Mouse (Mus musculus): ENCODE measurements around the gene Grwd1. TPM values are rescaled to one million over a fixed set of nuclear protein-coding genes. Genes with fewer than 3 reads are reported as not detected.

Gene Grwd1
- polyA plus RNA-seq, 1 experiment: 11.4 TPM

DNA sequence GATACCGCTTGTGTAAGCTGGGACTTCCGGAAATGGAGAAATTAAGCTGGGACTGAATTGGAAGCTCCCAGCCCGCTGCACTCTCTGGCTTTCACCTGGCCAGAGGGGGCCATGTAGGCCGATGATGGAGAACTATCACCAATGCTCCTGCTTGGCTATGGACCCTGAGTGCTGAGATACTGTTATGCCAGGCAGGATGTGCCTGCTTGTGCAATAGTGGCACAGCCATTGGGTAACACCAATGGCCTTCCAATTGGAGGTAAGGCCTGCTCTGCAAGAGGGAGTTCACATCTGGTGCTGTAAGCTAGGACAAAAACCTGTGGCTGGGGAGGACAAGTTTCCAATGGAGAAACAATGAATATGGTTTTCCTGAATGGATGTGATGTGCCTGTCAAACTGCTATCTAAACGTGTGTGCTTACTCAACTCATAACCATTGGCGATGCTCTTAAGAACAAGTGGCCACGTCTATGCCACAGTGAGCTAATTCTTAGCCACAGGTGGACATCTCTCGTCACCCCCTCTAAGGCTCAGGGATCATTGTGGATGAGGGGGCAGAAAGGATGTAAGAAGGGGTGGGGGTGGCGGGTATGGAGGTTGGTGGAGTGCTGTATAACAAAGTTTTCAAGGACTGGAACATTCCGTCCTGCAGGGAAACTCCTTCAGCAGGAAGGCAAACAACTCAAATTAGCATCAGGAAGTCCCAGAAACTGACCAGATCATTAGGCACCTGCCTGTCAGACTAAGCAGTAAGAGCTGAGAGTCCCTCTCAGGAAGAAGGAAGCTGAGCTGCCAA, 12.4 kb upstream of the Grwd1 start:
- no peak for DNase-seq (ENCODE audit: low read depth)

DNA sequence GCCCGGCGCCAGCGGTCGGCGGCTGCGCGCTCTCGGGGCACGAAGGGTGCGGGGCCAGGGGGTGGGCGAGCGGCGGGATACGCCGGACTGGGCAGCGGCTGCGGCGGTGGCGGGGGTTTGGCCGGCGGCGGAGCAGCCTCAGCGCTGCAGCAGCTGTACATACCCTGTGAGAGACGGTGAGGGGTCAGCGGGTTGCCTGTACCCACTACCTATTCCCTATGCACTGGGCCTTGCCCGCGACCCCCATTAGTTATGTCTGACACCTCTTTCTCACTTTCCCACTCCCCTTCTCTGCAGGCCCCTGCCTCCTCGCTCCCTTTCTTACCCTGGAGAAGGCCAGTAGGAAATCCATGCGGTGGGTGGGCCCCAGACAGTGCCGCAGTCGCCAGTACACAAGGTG, 3.2 kb upstream of the Grwd1 start:
- no peak for DNase-seq (ENCODE audit: low read depth)

DNA sequence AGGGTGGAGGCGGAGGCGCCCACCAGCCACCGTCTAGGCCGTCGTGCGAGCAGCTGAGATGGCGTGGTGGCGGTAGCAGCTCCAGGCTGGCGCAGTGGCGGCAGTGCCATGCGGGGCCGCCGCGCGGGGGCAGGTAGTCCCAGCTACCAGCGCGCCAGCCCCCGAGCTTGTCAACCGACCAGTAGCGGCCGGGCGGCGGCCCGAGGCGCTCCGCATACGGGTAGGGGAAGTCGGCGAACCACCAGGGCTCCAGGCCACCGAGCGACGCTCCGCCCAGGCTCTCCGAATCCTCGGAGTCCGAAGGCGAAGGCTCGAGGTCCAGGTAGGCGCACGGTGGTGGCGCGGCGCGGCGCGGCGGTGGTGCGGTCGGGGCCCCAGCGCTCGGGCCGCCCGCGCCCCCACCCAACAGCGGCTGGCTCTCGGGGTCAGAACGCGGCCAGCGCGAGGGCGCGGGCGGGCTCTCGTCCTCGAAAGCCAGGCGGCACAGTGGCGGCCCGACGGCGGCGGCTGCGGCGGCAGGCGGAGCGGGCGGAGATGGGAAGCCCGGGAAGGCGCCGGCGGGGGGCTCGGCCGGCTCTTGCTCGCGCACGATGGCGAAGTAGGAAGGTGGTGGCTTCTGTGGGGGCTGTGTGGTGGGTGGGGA, 2.5 kb upstream of the Grwd1 start:
- DNase-seq (ENCODE audit: low read depth): no peak

DNA sequence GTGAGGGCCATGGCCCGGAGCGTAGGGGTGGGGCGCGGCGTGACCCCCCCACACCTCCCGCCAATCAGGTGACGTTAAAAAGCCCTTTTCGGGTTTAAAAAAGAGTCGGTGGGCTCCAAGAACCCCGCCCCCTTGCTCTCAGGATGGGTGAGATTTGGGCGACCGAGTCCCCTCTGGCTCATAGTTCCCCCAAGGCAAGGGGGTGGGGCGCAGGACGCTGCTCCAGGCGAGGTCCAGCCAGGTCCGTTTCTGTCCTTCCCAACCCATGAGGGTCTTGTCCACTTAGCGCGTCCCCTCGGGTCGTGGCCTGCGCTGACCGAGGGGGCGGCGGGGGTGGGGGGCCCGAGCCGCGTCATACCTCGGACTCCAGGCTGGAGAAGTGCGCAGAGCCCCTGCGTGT, 1.7 kb upstream of the Grwd1 start:
- no peak for DNase-seq (ENCODE audit: low read depth)

DNA sequence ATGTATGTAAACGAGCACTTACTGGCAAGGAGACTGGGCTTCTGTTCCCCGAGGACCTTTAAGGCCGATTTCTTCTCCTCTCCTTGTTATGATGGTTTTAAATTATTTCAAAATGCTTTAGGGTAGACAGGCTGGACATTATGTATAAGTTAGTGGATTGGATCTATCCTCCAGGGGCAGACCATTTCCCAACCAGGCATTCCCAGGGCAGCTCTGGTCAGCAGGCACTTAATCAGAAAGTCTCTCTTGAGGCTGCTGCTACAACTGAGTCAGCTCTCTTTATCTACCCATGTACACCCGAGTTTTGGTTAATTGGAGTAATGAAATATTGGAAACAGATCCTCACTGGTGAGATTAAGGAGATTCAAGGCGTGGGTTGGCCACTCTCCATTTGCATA, 383 bp upstream of the Grwd1 start:
- DNase-seq (ENCODE audit: low read depth): no peak

DNA sequence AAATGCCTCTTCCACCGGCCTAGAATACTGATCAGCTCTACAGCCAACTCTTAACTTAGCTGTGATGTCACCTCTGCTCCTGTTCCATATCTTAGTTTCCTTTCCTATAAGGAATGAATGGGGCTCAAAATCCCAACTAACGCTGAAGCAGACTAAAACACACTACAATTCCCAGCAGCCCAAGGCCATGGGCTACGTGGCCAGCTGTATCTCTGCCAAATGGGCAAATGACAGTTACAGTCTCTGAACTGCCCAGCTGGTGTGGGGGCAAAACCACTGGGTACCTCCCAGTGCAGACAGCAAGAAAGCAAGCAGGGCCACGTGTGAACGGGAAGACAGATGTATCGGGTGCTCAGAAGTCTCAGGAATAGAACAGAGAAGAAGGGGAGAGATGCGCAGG, 4.1 kb downstream of the Grwd1 start:
- no peak for DNase-seq (ENCODE audit: low read depth)

DNA sequence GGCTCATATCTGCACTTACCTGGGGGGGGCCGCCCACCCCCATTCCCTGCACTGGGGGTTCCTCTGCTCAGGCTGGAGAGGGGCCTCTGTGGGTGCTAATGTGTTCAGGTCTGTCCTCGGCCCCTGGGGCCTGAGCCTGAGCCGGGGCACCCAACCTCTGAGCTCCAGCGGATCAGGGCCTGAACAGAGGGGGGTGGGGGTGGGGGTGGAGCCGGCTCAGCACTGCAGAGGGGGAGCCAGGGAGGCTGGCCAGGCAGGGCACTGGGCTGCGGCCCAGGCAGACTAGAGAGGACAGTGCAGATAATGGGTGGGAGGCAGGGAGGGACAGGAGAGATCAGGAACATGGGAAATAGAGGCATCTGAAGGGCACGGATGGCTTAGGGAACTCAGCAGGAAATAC, 6.1 kb downstream of the Grwd1 start, which contains the start of gene Kcnj14:
Gene Kcnj14, minus strand, starts transcription at position 185 of the 400 bp plus-strand sequence.
- DNase-seq (ENCODE audit: low read depth): no peak

DNA sequence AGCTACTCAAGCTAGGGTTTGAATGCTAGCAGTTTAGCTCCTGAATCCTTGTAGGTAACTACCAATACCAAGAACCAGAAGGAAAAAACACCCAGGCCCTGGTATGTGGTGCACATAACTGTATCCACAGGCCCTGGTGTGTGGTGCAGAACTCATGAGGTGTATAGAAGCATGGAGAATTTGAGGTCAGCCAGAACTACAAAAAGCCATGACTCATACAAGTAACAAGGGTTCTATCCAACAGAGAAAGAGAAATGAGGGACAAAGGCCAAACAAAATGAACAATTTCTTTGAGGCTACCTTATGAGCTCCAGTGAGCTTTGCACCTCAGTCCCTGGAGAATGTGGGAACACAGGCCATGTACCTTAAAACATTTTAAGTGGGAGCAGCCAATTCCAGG, 9.8 kb downstream of the Grwd1 start:
- DNase-seq (ENCODE audit: low read depth): no peak

DNA sequence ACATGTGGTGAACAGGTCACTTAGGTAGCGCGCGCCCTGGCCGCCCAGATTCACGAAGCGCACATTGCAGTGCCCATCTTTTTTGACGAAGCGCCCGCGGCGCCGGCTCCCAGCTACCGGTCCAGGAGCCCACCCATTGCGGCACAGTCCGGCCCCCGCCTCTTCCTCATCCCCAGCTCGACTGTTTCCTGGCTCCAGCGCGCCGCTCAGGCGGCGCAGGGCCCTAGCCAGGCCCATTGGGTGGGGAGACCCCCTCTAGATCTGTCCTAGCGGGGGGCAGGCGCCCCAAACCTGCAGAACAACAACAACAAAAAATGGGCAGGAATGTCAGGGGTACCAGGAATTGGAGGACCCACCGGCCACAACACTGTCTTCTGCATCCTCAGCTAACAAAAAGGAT, 10.9 kb downstream of the Grwd1 start:
- DNase-seq (ENCODE audit: low read depth): no peak

DNA sequence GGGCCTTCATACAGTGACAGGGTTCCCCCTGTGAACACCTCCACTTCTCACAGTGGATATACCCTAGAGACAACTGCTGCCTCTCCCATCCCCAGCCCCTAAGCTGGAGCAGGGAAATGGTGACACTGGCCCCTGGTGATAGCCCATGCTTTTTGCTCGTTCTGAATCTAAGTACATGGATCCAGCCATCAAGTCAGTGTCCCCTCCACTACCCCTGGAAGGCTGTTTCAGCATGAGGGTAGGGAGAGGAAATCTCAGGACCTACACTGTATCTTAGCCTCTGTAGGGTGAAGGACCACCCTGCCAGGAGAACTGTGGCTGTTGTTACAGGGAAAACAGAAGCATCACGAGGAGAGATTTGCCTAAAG, 14.8 kb downstream of the Grwd1 start:
- DNase-seq (ENCODE audit: low read depth): no peak

DNA sequence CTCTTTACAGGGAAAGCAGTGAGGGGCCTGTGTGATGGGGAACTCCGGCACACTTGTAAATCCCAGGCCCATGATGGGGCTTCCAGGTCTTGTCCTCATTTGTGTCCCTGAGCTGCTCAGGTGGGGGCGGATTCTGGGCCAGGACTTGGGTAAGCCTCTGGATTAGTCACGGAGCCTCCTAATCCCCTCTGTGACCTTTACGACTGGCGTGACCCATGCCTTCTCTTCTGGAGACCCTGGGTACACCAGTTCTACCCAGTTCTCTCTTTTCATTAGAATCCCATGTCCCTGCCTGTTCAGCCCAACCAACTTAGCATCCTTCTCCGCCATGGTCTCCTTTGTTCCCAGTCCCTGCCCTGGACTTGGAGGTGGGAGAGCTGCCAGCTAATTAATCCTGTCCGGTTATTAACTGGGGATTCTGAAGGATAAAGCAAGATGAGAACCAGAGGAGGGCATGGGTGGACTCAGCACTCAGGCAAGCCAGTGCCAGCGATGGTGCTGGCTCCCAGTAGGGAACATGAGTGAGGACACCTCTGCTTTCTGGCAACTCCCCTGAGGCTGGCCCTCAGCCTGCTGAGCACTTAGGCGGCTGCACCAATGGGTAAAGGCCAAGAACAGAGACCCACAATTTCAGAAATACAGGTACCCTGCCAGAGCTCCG, 15.3 kb downstream of the Grwd1 start:
- DNase-seq (ENCODE audit: low read depth): no peak

DNA sequence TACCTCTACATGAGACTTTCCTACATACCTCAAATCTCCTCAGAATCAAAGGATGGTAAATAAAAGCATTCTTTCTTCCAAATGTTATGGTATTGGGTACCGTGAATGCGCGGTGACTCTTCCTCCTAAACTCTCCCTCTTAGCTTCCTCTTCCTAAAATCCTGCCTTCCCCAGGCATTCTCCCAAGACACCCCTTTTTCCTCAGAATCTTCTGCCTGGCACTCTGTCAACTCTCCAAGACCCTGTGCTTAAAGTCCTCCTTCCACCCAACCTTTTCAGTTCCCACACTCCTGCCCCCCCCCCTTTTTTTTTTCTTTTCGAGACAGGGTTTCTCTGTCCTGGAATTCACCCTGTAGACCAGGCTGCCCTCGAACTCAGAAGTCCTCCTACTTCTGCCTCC, 15.9 kb downstream of the Grwd1 start:
- no peak for DNase-seq (ENCODE audit: low read depth)

DNA sequence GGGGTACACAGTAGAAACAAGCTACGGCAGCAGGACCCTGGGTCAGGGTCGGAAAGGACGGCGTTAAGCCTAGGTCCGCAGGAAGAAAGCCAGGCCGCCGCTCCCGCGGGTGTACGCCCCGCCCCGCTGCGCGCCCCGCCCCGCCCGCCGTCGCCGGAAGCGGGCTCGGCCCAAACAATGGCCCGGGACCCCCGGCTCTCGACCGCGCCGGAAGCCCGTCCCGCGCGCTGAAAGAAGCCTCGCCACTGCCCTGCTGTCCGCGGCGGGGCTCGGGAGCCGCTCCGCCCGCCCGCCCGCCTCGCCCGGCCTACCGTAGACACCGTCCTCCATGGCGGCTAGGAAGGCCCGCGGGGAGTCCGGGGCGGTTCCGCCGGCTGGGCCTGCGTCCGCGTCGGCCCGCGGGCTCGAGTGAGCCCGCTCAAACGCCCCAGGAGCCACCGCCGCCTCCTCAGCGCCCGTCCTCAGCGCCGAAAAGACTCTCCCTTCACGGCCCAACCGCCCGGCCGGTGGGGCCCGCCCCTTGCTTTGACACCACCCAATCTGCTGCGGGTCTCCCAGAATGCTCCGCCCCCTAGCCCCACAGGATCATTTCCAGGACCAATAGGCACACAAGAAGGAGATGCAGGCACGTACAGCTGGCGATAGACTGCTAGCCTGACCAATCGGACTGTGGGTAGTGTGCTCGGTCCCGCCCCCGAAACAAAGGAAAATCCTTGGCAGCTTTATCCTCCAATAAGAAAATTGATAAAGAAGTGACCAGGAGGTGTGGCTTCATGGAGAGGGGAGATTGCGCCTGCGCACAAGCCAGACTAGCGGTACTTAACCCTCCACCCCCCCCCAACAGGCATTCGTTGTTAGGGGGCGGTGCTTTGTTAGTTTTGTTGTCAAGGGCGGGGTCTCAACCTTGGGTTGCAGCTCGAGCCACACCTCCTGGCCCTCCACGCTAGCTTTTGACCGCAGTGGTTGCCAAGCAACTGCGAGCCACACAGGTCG, 16.7 kb downstream of the Grwd1 start, which contains the start of gene Cyth2:
Gene Cyth2, minus strand, starts transcription at position 795 of the 993 bp plus-strand sequence.
- peak; percentile 93 for DNase-seq (ENCODE audit: low read depth)

DNA sequence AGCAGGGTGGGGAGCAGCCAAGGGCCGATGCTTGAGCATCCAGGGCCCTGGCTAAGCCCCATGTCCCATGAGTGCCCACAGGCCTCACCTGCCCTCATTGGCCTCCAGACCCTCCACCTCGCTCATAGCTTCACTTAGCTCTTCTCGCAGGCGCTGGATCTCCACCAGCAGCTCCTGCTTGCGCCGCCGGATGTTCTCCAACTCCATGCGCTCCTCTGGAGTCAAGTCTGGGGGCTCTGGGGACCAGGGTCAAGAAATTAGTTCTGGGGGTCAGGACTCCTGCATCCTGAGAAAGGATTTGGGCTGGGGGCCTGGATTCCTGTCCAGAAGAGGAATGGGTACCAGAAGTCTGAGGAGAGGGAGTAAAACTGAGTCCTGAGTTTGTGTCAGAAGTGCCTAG, 17.8 kb downstream of the Grwd1 start:
- no peak for DNase-seq (ENCODE audit: low read depth)

DNA sequence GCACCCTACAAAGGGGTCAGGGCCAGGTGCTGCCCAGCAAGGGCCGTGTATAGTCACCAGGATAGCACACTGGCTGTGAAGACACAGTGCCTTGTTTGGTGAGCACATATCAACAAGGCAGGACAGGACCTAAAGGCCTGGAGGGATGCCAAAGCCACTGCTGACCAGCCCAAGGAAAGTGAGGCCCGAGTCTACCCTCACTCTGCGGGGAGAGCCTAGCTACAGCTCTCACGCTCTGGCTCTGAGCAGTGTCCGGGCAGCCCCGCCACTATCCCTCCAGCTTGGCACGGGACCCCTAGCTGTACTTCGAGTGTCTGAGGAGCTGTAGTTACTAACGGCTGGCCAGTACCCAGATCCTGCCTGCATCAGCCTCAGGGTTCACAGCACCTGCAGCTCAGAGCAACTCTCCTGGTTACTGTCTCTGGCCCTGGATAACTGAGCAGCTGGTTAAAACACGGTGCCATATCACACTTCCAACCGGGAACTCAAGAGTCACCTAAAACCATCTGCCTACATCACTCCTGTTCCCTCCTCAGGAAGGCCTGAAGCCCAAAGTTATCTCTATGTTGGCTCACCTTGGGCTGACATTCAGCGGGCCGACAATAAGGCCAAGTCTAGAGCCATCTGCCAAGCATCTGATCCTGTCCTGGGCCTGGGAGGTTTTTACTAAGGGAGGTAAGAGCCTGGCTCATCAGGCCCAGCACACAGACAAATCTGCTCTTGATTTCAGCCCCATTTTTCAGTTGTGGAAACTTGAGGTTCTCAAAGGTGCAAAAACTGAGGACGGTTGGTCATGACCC, 21.3 kb downstream of the Grwd1 start:
- no peak for DNase-seq (ENCODE audit: low read depth)

DNA sequence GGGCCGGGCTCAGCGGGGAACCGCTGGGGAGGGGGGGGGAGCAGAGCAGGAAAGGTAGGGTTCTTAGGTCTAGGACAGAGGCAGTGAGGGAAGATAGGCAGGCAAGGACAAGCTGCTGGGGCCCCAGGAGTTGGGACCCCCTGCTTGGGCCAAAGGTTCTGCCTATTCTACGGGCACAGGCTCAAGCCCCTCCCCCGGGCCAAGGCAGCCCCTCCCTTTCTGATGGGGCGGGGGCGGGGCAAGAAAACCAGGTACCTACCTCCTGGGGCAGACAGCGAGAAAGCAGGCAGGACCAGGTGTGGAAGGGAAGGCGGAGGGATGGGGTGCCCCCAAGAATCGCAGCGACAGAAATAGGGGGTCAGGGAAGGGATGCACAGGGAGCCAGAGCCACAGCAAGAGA, 22.3 kb downstream of the Grwd1 start:
- no peak for DNase-seq (ENCODE audit: low read depth)

DNA sequence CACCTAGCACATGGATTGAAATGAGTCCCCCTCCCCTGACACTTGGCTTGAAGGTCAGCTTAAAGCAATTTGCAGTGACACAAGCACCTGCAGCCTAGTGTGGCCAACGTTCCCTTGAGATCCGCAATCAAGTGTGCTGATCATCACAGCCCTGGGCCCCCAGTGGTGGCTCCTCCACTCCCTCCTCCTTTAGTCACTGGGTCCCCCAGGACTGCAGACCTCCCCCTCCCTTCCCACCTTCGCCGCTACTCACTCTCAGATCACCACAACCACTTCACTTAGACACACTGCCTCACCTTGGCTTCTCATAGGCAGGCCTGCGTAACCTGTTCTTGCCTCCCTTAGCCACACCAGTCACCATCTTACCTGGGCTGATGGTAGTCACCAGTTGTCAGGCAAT, 24.8 kb downstream of the Grwd1 start:
- no peak for DNase-seq (ENCODE audit: low read depth)

DNA sequence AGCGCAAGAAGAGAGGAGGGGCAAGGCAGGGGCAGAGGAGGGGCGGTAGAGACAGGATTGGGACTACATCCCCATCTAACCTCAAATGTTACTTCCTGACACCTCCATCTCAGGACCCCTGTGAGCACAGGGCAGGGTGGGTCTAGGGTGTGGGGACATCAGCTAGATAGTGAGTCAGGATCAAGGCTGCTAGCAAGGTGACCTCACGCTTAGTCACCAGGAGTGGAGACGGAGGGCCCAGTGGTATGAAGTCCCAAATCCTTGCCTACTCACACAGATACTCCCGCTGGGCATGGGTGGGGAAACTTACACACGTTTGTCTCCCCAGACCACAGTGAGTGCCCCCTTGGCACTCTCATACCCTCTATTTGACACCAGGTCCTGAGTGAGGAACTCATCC, 28.2 kb downstream of the Grwd1 start:
- DNase-seq (ENCODE audit: low read depth): no peak

DNA sequence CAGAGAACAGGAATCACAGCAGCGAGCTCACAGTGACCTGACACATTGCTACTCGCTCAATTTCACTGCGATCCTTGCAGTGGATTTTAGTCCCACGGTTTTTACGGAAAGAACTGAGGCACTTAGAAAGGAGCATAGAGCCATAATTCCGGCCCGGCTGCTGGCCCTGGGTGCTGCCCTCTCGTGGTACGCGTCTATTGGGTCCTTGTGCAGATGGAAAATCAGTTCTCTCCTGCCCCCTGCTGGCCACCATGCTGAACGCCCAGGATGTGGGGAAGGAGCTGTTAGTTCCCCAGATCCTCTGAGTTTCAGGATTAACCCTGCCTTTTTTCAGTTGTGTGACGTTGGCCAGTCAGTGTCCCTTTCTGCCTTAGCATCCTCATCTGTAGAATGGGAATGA, 29.4 kb downstream of the Grwd1 start:
- no peak for DNase-seq (ENCODE audit: low read depth)

DNA sequence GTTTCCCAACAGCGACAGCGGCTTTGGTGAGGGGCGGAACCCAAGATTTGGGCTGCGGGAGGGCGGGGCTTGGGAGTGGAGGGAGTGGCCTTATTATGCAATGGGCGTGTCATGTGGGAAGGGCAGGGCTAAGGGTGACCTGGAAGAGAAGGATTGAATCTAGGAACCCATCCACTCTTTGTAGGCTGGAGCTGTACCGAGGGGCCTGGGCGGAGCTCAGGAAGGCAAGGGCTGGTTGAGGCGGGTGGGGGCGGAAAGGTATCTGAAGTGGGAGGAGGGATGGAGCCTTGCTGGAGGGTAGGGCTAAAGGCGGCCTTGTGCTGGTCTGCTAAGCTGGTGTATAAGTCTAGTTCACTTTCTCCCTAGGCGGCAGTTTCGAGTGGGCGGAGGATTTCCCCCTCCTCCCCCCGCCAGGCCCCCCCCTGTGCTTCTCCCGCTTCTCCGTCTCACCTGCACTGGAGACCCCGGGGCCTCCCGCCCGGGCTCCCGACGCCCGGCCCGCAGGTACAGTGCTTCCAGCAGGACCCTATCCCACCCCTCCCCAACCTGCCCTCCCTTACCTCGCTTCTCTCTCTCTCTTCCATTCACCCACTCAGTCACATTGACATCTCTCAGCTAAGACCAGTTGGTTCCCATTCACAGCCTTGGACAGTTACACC, 30.1 kb downstream of the Grwd1 start:
- no peak for DNase-seq (ENCODE audit: low read depth)

All from gonadal fat pad, adult 2 months (tissue).